Mouse (Mus musculus) lung, embryonic 15.5 days (tissue): ENCODE results near the gene Rabepk. TPM values are rescaled to one million over a fixed set of nuclear protein-coding genes. Genes with fewer than 3 reads are reported as not detected.
"Not testable (repeated sequence)": the region's sequence is repeated elsewhere in the genome, so short reads cannot be mapped to it uniquely, and the experiment has no call there.

ENCODE experiments used
- ATAC-seq: fragments of 200-750 bp; cut with Nextera tagmentation; 2 replicates; pipeline ENCODE4 v1.8.0; 2017; ENCODE audit warnings: moderate number of reproducible peaks, borderline replicate concordance; ENCODE audit not compliant: low FRiP score, low TSS enrichment; ENCODE audit errors: extremely low read depth
- H3K27ac ChIP-seq: fragments of 300-500 bp; sonication (generic); 2 replicates; pipeline ENCODE4 v1.5.1; 2015; ENCODE audit warnings: moderate library complexity, mild to moderate bottlenecking, inconsistent platforms
- H3K27me3 ChIP-seq: fragments of 300-500 bp; sonication (generic); 2 replicates; pipeline ENCODE4 v1.6.1; 2015; ENCODE audit warnings: inconsistent platforms
- H3K36me3 ChIP-seq: fragments of 300-500 bp; sonication (generic); 2 replicates; pipeline ENCODE4 v1.6.1; 2015; ENCODE audit warnings: inconsistent platforms
- H3K4me1 ChIP-seq: fragments of 300-500 bp; sonication (generic); 2 replicates; pipeline ENCODE4 v1.6.1; 2015; ENCODE audit warnings: inconsistent platforms
- H3K4me2 ChIP-seq: fragments of 300-500 bp; sonication (generic); 2 replicates; pipeline ENCODE4 v1.6.1; 2015; ENCODE audit warnings: inconsistent platforms, mild to moderate bottlenecking, moderate library complexity
- H3K4me3 ChIP-seq: fragments of 300-500 bp; sonication (generic); 2 replicates; pipeline ENCODE4 v1.5.1; 2015; ENCODE audit warnings: mild to moderate bottlenecking, inconsistent platforms
- H3K9ac ChIP-seq: fragments of 300-500 bp; sonication (generic); 2 replicates; pipeline ENCODE4 v1.6.1; 2015; ENCODE audit warnings: inconsistent platforms
- H3K9me3 ChIP-seq: fragments of 300-500 bp; sonication (generic); 2 replicates; pipeline ENCODE4 v1.6.1; 2016; ENCODE audit warnings: inconsistent platforms
- WGBS: fragments of 180-500 bp; shearing (Covaris S2); methylation state at CpG from one replicate; pipeline ENCODE4 v1.1.7; 2015; 5-methylcytosine and 5-hydroxymethylcytosine counted together
- polyA plus RNA-seq: library from polyadenylated mRNA; unstranded; fragments of >200 nt; fragmentation: Nextera tagmentation; extraction: Ambion mirVana; gene quantifications from 2 replicates; pipeline ENCODE4 v1.2.1, GENCODE M21; 2015

Rabepk gene
- polyA plus RNA-seq, 1 experiment from 2014 or later: 45.4 TPM

GRCm38 (mm10) chr2:34802565-34803245 is 3.0 kb upstream of the Rabepk start:
- H3K9ac ChIP-seq: peak overlapping the region; percentile 89
- H3K4me1 ChIP-seq: peaks cover 21% of the 10 kb centered on the region
- H3K9me3 ChIP-seq, H3K27me3 ChIP-seq: not testable (repeated sequence)
- peak; percentile 40 for ATAC-seq
- under 1% methylated on average over 32 of the region's 32 CpGs for WGBS
- peak overlapping the region; percentile 65 for H3K4me2 ChIP-seq
- H3K36me3 ChIP-seq: peaks cover 12% of the 10 kb centered on the region; the same call in 1 of the 2 replicates
- peak overlapping the region; percentile 78 for H3K4me3 ChIP-seq
- peak overlapping the region; percentile 86 for H3K27ac ChIP-seq

GRCm38 (mm10) chr2:34801516-34802482 is 2.1 kb upstream of the Rabepk start:
- peaks cover 21% of the 10 kb centered on the region for H3K4me1 ChIP-seq
- peak overlapping the region; percentile 86 for H3K27ac ChIP-seq
- no peaks in the 10 kb centered on the region for H3K27me3 ChIP-seq
- peak overlapping the region; percentile 89 for H3K9ac ChIP-seq
- peak overlapping the region; percentile 78 for H3K4me3 ChIP-seq
- H3K4me2 ChIP-seq: peak overlapping the region; percentile 41; the same call in 1 of the 2 replicates
- peaks cover 10% of the 10 kb centered on the region; the same call in 1 of the 2 replicates for H3K36me3 ChIP-seq
- 5% methylated on average over 39 of the region's 39 CpGs for WGBS
- no peaks in the 10 kb centered on the region for H3K9me3 ChIP-seq
- peak; percentile 95 for ATAC-seq

- 74% methylated on average over 7 of the region's 7 CpGs for WGBS
- H3K4me1 ChIP-seq: peaks cover 21% of the 10 kb centered on the region
- no peak for ATAC-seq
- peak overlapping the region; percentile 67; the same call in 1 of the 2 replicates for H3K4me3 ChIP-seq
- no peaks in the 10 kb centered on the region for H3K9me3 ChIP-seq
- H3K27ac ChIP-seq: no peak overlapping the region
- H3K4me2 ChIP-seq: peak overlapping the region; percentile 71
- H3K9ac ChIP-seq: no peak overlapping the region
- no peaks in the 10 kb centered on the region for H3K27me3 ChIP-seq
- peaks cover 7% of the 10 kb centered on the region; the same call in 1 of the 2 replicates for H3K36me3 ChIP-seq
Measured at GRCm38 (mm10) chr2:34800371-34800770, 659 bp upstream of the Rabepk start.

GRCm38 (mm10) chr2:34795426-34795825 is 4.3 kb downstream of the Rabepk start:
- H3K36me3 ChIP-seq: peaks cover 13% of the 10 kb centered on the region
- H3K27ac ChIP-seq: no peak overlapping the region
- no peak for ATAC-seq
- peaks cover 6% of the 10 kb centered on the region for H3K4me1 ChIP-seq
- no peaks in the 10 kb centered on the region for H3K9me3 ChIP-seq
- H3K9ac ChIP-seq: no peak overlapping the region
- H3K4me2 ChIP-seq: no peak overlapping the region
- WGBS: 82% methylated on average over 7 of the region's 7 CpGs
- no peaks in the 10 kb centered on the region for H3K27me3 ChIP-seq
- H3K4me3 ChIP-seq: no peak overlapping the region

- no peak overlapping the region for H3K4me2 ChIP-seq
- no peaks in the 10 kb centered on the region for H3K9me3 ChIP-seq
- no peak for ATAC-seq
- H3K9ac ChIP-seq: no peak overlapping the region
- H3K4me1 ChIP-seq: peaks cover 5% of the 10 kb centered on the region
- WGBS: 87% methylated on average over 2 of the region's 2 CpGs
- H3K27me3 ChIP-seq: no peaks in the 10 kb centered on the region
- H3K27ac ChIP-seq: no peak overlapping the region
- H3K36me3 ChIP-seq: peaks cover 16% of the 10 kb centered on the region
- H3K4me3 ChIP-seq: no peak overlapping the region
Measured at GRCm38 (mm10) chr2:34794511-34794910, 5.2 kb downstream of the Rabepk start.

GRCm38 (mm10) chr2:34792543-34792942 is 7.2 kb downstream of the Rabepk start:
- H3K9me3 ChIP-seq, H3K4me1 ChIP-seq, H3K4me3 ChIP-seq, H3K27ac ChIP-seq, H3K9ac ChIP-seq, ATAC-seq, H3K4me2 ChIP-seq, H3K27me3 ChIP-seq: not testable (repeated sequence)
- WGBS: 83% methylated on average over 2 of the region's 2 CpGs
- peaks cover 16% of the 10 kb centered on the region for H3K36me3 ChIP-seq

GRCm38 (mm10) chr2:34790282-34790681 is 9.4 kb downstream of the Rabepk start:
- no peak overlapping the region for H3K4me3 ChIP-seq
- H3K9ac ChIP-seq: no peak overlapping the region
- no peak overlapping the region for H3K27ac ChIP-seq
- H3K9me3 ChIP-seq: no peaks in the 10 kb centered on the region
- 87% methylated on average over 8 of the region's 8 CpGs for WGBS
- H3K36me3 ChIP-seq: peaks cover 20% of the 10 kb centered on the region
- H3K27me3 ChIP-seq: no peaks in the 10 kb centered on the region
- H3K4me1 ChIP-seq: no peaks in the 10 kb centered on the region
- ATAC-seq: no peak
- H3K4me2 ChIP-seq: no peak overlapping the region

GRCm38 (mm10) chr2:34784085-34784484 is 15.6 kb downstream of the Rabepk start:
- Histone ChIP-seq H3K27ac (no peak overlapping the region), H3K27me3 (no peaks in the 10 kb centered on the region), H3K9me3 (no peaks in the 10 kb centered on the region), H3K4me3 (no peak overlapping the region), H3K4me2 (no peak overlapping the region), H3K36me3 (peaks cover 58% of the 10 kb centered on the region), H3K9ac (no peak overlapping the region), H3K4me1 (no peaks in the 10 kb centered on the region)
- no peak for ATAC-seq
- 77% methylated on average over 2 of the region's 2 CpGs for WGBS

GRCm38 (mm10) chr2:34783064-34784020 is 16.4 kb downstream of the Rabepk start:
- no peak overlapping the region for H3K27ac ChIP-seq
- no peak overlapping the region for H3K4me3 ChIP-seq
- no peak overlapping the region for H3K9ac ChIP-seq
- peaks cover 66% of the 10 kb centered on the region for H3K36me3 ChIP-seq
- H3K9me3 ChIP-seq: no peaks in the 10 kb centered on the region
- 79% methylated on average over 14 of the region's 14 CpGs for WGBS
- no peak overlapping the region for H3K4me2 ChIP-seq
- ATAC-seq: peak; percentile 60; the same call in 1 of the 2 replicates
- H3K27me3 ChIP-seq: no peaks in the 10 kb centered on the region
- H3K4me1 ChIP-seq: no peaks in the 10 kb centered on the region

- Histone ChIP-seq H3K9me3 (no peaks in the 10 kb centered on the region), H3K9ac (no peak overlapping the region), H3K4me3 (no peak overlapping the region), H3K27ac (no peak overlapping the region), H3K27me3 (no peaks in the 10 kb centered on the region), H3K36me3 (peaks cover 80% of the 10 kb centered on the region), H3K4me1 (peaks cover 35% of the 10 kb centered on the region), H3K4me2 (peak overlapping the region; percentile 37; the same call in 1 of the 2 replicates)
- ATAC-seq: no peak
- 43% methylated on average over 1 of the region's 1 CpGs for WGBS
Measured at GRCm38 (mm10) chr2:34777237-34777868, 22.4 kb downstream of the Rabepk start.

- no peak overlapping the region for H3K9ac ChIP-seq
- 80% methylated on average over 6 of the region's 6 CpGs for WGBS
- no peak overlapping the region for H3K27ac ChIP-seq
- H3K36me3 ChIP-seq: peaks cover 58% of the 10 kb centered on the region
- peak overlapping the region; percentile 61 for H3K4me2 ChIP-seq
- peaks cover 40% of the 10 kb centered on the region for H3K4me1 ChIP-seq
- no peak for ATAC-seq
- H3K27me3 ChIP-seq: no peaks in the 10 kb centered on the region
- peak overlapping the region; percentile 80 for H3K4me3 ChIP-seq
- H3K9me3 ChIP-seq: no peaks in the 10 kb centered on the region
Measured at GRCm38 (mm10) chr2:34774493-34774892, 25.2 kb downstream of the Rabepk start.
